Mouse (Mus musculus) lung, adult 2 months (tissue): ENCODE measurements around the gene Col4a1. TPM values are rescaled to one million over a fixed set of nuclear protein-coding genes. Genes with fewer than 3 reads are reported as not detected.

Experiments
- DNase-seq: peaks from one replicate; pipeline ENCODE4 v3.0.0; 2022
- H3K4me1 ChIP-seq: fragments of 200-500 bp; 2 replicates; pipeline ENCODE4 v1.6.1; 2011; ENCODE audit warnings: low read length; ENCODE audit not compliant: control insufficient read depth, insufficient read depth
- H3K4me3 ChIP-seq: fragments of 200-500 bp; replicated peaks from 2 replicates; pipeline ENCODE3; 2011; ENCODE audit warnings: low read depth, mild to moderate bottlenecking, control low read depth, low read length; ENCODE audit errors: extremely low read depth
- CTCF ChIP-seq: fragments of 200-500 bp; IDR thresholded peaks from 2 replicates; pipeline ENCODE4 v1.5.1; 2011; ENCODE audit warnings: mild to moderate bottlenecking, low read length, control low read depth; ENCODE audit not compliant: insufficient read depth
- POLR2A ChIP-seq: fragments of 200-500 bp; IDR thresholded peaks from 2 replicates; pipeline ENCODE4 v1.6.1; 2011; ENCODE audit warnings: low read depth, mild to moderate bottlenecking, control low read depth, low read length, borderline replicate concordance; ENCODE audit errors: extremely low read depth
- WGBS: fragments of 180-500 bp; shearing (Covaris S2); methylation state at CpG from one replicate; pipeline ENCODE4 v1.1.7; 2018; 5-methylcytosine and 5-hydroxymethylcytosine counted together
- polyA plus RNA-seq: library from polyadenylated mRNA; depleted of rRNA; stranded (reverse); fragments of >200 nt; gene quantifications from 2 replicates; pipeline ENCODE4 v1.2.3, GENCODE M21; 2012

Gene Col4a1
- polyA plus RNA-seq, 1 experiment = 556 TPM

- TF ChIP-seq CTCF (no peak), POLR2A (no peak)
- DNase-seq = no peak
- Histone ChIP-seq H3K4me3 (no peak overlapping the region), H3K4me1 (peaks cover 37% of the 10 kb centered on the region)
- WGBS = 41% methylated on average over 9 of the region's 9 CpGs
Measured at GRCm38 (mm10) chr8:11347699-11348098, 35.1 kb upstream of the Col4a1 start.

- no peak for DNase-seq
- TF ChIP-seq CTCF (no peak), POLR2A (no peak)
- no peak overlapping the region for H3K4me3 ChIP-seq
- WGBS = 59% methylated on average over 10 of the region's 10 CpGs
- H3K4me1 ChIP-seq = peaks cover 41% of the 10 kb centered on the region
Measured at GRCm38 (mm10) chr8:11346225-11346624, 33.6 kb upstream of the Col4a1 start.

GRCm38 (mm10) chr8:11344459-11344858, 31.8 kb upstream of the Col4a1 start:
- WGBS = 58% methylated on average over 9 of the region's 9 CpGs
- peaks cover 49% of the 10 kb centered on the region for H3K4me1 ChIP-seq
- no peak overlapping the region for H3K4me3 ChIP-seq
- TF ChIP-seq POLR2A = no peak
- TF ChIP-seq CTCF = no peak
- DNase-seq = no peak

- no peak for DNase-seq
- peaks cover 43% of the 10 kb centered on the region for H3K4me1 ChIP-seq
- 21% methylated on average over 3 of the region's 3 CpGs for WGBS
- no peak for TF ChIP-seq POLR2A
- no peak for TF ChIP-seq CTCF
- no peak overlapping the region for H3K4me3 ChIP-seq
Measured at GRCm38 (mm10) chr8:11341111-11341566, 28.5 kb upstream of the Col4a1 start.

GRCm38 (mm10) chr8:11340310-11341110, 27.9 kb upstream of the Col4a1 start:
- Histone ChIP-seq H3K4me3 (no peak overlapping the region), H3K4me1 (peaks cover 43% of the 10 kb centered on the region)
- TF ChIP-seq POLR2A (no peak), CTCF (no peak)
- DNase-seq = no peak
- whole genome bisulfite sequencing = 28% methylated on average over 12 of the region's 12 CpGs

GRCm38 (mm10) chr8:11338507-11338906, 25.9 kb upstream of the Col4a1 start:
- WGBS = 77% methylated on average over 9 of the region's 9 CpGs
- DNase-seq = no peak
- Histone ChIP-seq H3K4me1 (peaks cover 56% of the 10 kb centered on the region), H3K4me3 (no peak overlapping the region)
- TF ChIP-seq POLR2A (no peak), CTCF (no peak)

GRCm38 (mm10) chr8:11337642-11338041, 25.0 kb upstream of the Col4a1 start:
- Histone ChIP-seq H3K4me3 (no peak overlapping the region), H3K4me1 (peaks cover 57% of the 10 kb centered on the region)
- no peak for DNase-seq
- 84% methylated on average over 10 of the region's 10 CpGs for WGBS
- no peak for TF ChIP-seq POLR2A
- no peak for TF ChIP-seq CTCF

- DNase-seq = no peak
- H3K4me1 ChIP-seq = peaks cover 58% of the 10 kb centered on the region
- no peak for TF ChIP-seq CTCF
- no peak for TF ChIP-seq POLR2A
- no peak overlapping the region for H3K4me3 ChIP-seq
- WGBS = 50% methylated on average over 5 of the region's 5 CpGs
Measured at GRCm38 (mm10) chr8:11336346-11336745, 23.7 kb upstream of the Col4a1 start.

- WGBS = 65% methylated on average over 4 of the region's 4 CpGs
- peaks cover 56% of the 10 kb centered on the region for H3K4me1 ChIP-seq
Measured at GRCm38 (mm10) chr8:11335238-11335637, 22.6 kb upstream of the Col4a1 start.

GRCm38 (mm10) chr8:11334493-11334892, 21.9 kb upstream of the Col4a1 start:
- Histone ChIP-seq H3K4me3 (no peak overlapping the region), H3K4me1 (peaks cover 50% of the 10 kb centered on the region)
- TF ChIP-seq CTCF = no peak
- no peak for TF ChIP-seq POLR2A
- WGBS = 43% methylated on average over 3 of the region's 3 CpGs
- DNase-seq = peak; percentile 27

More at GRCm38 (mm10) chr8:11335238-11335637, 22.6 kb upstream of the Col4a1 start:
- TF ChIP-seq POLR2A (no peak), CTCF (no peak)
- DNase-seq = no peak
- H3K4me3 ChIP-seq = no peak overlapping the region
